Mouse (Mus musculus) liver, adult 10 weeks (tissue): ENCODE data around the gene Pex11b. TPM values are rescaled to one million over a fixed set of nuclear protein-coding genes. Genes with fewer than 3 reads are reported as not detected.

Source experiments
- polyA plus RNA-seq: library from polyadenylated mRNA; stranded (reverse); fragments of 350-450 nt; fragmentation: Illumina TruSeq; extraction: RNeasy Lipid Tissue Mini Kit (QIAGEN cat#74804); gene quantifications from one replicate; pipeline ENCODE4 v1.2.3, GENCODE M21; 2014; ENCODE audit warnings: low read depth, low replicate concordance

Gene Pex11b
- polyA plus RNA-seq: 14.7 TPM

GRCm38 (mm10) chr3:96634928-96635879, at the start of gene Pex11b, which contains the start of gene Gm42957:
Pex11b (plus strand) TSS chr3:96635376.
Gm42957 (plus strand) TSS chr3:96635474.

GRCm38 (mm10) chr3:96593790-96594560, 41.2 kb upstream of the Pex11b start, which contains the start of gene Polr3gl:
Polr3gl (minus strand) TSS chr3:96594181.

GRCm38 (mm10) chr3:96596228-96596707, 38.9 kb upstream of the Pex11b start, which contains the start of gene Ankrd34a:
Ankrd34a (plus strand) TSS chr3:96596636.

GRCm38 (mm10) chr3:96600639-96601250, 34.4 kb upstream of the Pex11b start, which contains the start of gene Lix1l:
Lix1l (plus strand) TSS chr3:96601149.

GRCm38 (mm10) chr3:96629729-96630600, 5.2 kb upstream of the Pex11b start, which contains the start of gene Rbm8a:
Rbm8a (plus strand) TSS chr3:96629933.

GRCm38 (mm10) chr3:96645018-96645649, 10.0 kb downstream of the Pex11b start, which contains the start of gene Itga10:
Itga10 (plus strand) TSS chr3:96645584.

GRCm38 (mm10) chr3:96669727-96670468, 34.7 kb downstream of the Pex11b start, which contains the start of gene Ankrd35:
Ankrd35 (plus strand) TSS chr3:96670131.

Other genes with a start within 250 kb of the Pex11b start
- gene BC107364, start 183.1 kb upstream of the Pex11b start, polyA plus RNA-seq: not detected
- gene Hfe2, start 110.2 kb upstream of the Pex11b start, polyA plus RNA-seq: 65.1 TPM
- gene Txnip, start 77.4 kb upstream of the Pex11b start, polyA plus RNA-seq: 30.9 TPM
- gene Gm16253, start 58.4 kb upstream of the Pex11b start, polyA plus RNA-seq: not detected
- gene Polr3gl, start 41.2 kb upstream of the Pex11b start, polyA plus RNA-seq: 22.8 TPM
- not detected for gene Ankrd34a, start 38.7 kb upstream of the Pex11b start, polyA plus RNA-seq
- gene Lix1l, start 34.2 kb upstream of the Pex11b start, polyA plus RNA-seq: 3.8 TPM
- 21.6 TPM for gene Rbm8a, start 5.4 kb upstream of the Pex11b start, polyA plus RNA-seq
- not detected for gene Gm42957, start 98 bp downstream of the Pex11b start, polyA plus RNA-seq
- gene Itga10, start 10.2 kb downstream of the Pex11b start, polyA plus RNA-seq: 0.26 TPM
- gene Ankrd35, start 34.8 kb downstream of the Pex11b start, polyA plus RNA-seq: not detected
- 2.7 TPM for gene Pias3, start 61.0 kb downstream of the Pex11b start, polyA plus RNA-seq
- gene Nudt17, start 73.2 kb downstream of the Pex11b start, polyA plus RNA-seq: not detected
- gene Polr3c, start 92.3 kb downstream of the Pex11b start, polyA plus RNA-seq: 11.7 TPM
- 65.2 TPM for gene Rnf115, start 92.3 kb downstream of the Pex11b start, polyA plus RNA-seq
- gene Pdzk1, start 193.9 kb downstream of the Pex11b start, polyA plus RNA-seq: 28.7 TPM
- 0.48 TPM for gene Cd160, start 194.0 kb downstream of the Pex11b start, polyA plus RNA-seq